Mouse (Mus musculus): ENCODE results near the gene Glis1.
A peak's percentile ranks its signal among the peaks of the same experiment; 100 is the strongest.

Glis1 gene

GRCm38 (mm10) chr4:107434356-107435237 is at the start of gene Glis1:
TSS of gene Glis1 (plus strand) at chr4:107434591.
- DNase-seq (ENCODE audit: low read depth, low spot score) = peak; percentile 52

GRCm38 (mm10) chr4:107387038-107387437 is 47.4 kb upstream of the Glis1 start:
- peak; percentile 54 for DNase-seq (ENCODE audit: low read depth, low spot score)

GRCm38 (mm10) chr4:107387465-107387864 is 46.9 kb upstream of the Glis1 start:
- DNase-seq (ENCODE audit: low read depth, low spot score) = no peak

DNA sequence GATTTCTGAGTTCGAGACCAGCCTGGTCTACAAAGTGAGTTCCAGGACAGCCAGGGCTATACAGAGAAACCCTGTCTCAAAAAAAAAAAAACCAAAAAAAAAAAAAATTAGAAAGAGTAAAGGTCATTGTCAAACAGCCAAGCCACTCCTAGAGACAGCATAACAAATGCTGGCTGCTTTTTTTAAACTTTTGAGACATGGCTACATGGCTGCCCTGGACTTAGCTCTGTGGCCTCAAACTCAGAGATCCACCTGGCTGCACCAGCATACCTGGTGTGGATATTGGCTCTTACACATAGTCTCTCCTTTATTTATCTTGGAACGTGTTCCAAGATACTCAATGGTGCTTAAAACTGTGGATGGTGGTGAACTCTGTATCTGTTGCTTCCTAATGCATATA is 46.1 kb upstream of the Glis1 start:
- DNase-seq (ENCODE audit: low read depth, low spot score) = no peak

- peak; percentile 54 for DNase-seq (ENCODE audit: low read depth, low spot score)
Observed at GRCm38 (mm10) chr4:107389345-107389744, 45.0 kb upstream of the Glis1 start.

DNA sequence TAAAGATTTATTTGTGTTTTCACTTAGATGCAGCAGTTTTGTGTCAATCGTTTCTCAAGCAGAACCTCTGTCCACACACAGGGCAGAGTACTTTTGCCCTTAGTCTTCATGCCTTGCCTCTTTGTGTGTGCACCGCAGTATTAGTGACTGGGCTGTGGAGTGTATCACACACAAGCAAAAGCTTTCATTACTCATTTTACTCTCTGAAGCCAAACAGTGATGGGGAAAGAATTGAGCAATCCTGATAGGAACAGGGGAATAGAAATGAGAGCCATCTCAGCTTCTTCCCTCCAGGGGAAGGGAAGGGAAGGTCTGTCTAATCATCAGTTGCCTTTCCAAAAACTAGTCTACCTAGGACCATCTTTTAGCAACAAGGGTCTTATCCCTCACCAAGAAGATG is 40.6 kb upstream of the Glis1 start:
- no peak for DNase-seq (ENCODE audit: low read depth, low spot score)

- no peak for DNase-seq (ENCODE audit: low read depth, low spot score)
Observed at GRCm38 (mm10) chr4:107420202-107420601, 14.2 kb upstream of the Glis1 start.

- peak; percentile 8 for DNase-seq (ENCODE audit: low read depth, low spot score)
Observed at GRCm38 (mm10) chr4:107421711-107422110, 12.7 kb upstream of the Glis1 start.

- DNase-seq (ENCODE audit: low read depth, low spot score) = peak; percentile 64
Observed at GRCm38 (mm10) chr4:107422176-107422575, 12.2 kb upstream of the Glis1 start.

- no peak for DNase-seq (ENCODE audit: low read depth, low spot score)
Observed at GRCm38 (mm10) chr4:107425616-107426015, 8.8 kb upstream of the Glis1 start.

DNA sequence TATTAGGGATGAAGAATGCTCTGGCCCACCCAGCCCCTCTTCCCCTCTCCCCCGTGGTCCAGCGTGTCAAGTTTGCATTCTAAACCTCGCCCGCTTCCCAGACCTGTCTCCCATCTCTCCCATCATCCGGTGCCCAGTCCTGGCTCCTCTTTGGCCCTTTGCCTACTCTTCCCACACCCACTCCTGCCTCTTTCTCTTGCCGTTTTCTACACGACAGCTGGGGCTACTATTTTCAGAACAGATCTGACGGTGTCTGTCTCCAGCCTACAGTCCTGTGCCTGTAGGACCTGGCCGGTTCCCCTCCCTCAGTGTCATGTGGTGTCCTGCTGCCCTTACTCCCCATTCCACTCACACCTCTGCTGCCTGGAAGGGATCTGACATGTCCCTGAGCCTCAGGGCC is 7.8 kb upstream of the Glis1 start:
- peak; percentile 64 for DNase-seq (ENCODE audit: low read depth, low spot score)

GRCm38 (mm10) chr4:107432717-107433116 is 1.7 kb upstream of the Glis1 start:
- DNase-seq (ENCODE audit: low read depth, low spot score) = peak; percentile 77

DNA sequence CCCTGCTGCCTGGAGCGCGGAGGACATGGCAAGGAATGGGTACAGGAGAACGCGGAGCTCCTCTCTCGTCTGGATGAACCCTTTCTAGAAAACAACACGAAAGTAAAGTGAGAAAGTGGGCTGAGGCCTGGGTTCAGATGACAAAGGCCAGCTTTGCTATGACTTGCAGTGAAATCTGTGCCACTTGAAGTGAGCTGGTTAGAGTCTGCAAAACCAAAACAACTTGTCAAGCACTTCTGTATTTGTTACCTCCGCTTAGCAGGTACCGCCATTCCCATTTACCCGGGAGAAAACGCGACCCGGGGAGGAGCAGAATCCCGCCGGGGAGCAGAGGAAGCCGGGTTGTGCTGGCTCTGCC is 414 bp upstream of the Glis1 start:
- no peak for DNase-seq (ENCODE audit: low read depth, low spot score)

DNA sequence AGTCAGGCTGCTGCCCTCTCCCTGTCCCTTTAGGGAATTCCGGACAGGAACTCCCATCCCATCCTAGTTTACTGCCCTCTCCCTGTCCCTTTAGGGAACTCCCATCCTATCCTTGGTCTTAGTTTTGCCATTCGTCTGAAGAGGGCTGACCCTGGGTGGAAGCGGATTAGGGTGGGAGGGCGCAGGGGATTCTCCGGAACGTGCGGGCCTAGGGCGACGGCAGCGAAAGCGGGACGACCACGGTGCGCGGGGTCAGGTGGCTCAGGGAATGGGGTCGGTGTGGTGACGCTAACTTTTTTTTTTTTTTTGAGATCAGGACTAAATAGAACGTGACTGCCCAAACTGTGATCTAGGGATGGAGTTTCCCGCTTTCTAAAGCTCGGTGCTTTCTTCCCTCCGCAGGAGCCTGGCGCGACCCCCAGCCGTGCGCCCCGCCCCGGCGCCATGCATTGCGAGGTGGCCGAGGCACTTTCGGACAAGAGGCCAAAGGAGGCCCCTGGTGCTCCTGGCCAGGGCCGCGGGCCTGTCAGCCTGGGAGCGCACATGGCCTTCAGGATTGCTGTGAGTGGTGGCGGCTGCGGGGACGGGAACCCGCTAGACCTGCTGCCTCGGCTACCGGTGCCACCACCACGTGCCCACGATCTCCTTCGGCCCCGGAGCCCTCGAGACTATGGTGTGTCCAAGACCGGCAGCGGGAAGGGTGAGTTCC is 1.0 kb downstream of the Glis1 start:
- no peak for DNase-seq (ENCODE audit: low read depth, low spot score)

- no peak for DNase-seq (ENCODE audit: low read depth, low spot score)
Observed at GRCm38 (mm10) chr4:107436476-107436875, 2.1 kb downstream of the Glis1 start.

DNA sequence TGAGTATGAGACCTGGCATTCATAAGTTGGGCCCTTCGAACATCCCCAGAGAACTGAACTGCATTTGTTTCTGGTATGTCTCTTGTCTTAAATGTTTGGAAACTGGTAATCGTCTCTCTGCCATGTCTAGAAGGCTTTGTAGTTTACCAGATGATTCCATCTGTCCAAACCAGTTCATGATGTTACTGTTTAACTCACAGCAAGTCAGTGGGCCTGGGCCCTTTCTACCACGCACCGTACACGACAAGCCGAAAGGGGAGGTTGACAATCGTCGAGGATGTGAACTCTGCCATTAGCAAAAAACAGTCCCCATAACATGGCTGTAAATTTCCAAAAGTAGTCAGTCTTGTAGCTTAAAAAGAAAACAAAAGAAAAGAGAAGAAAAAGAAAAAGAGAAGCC is 4.3 kb downstream of the Glis1 start:
- DNase-seq (ENCODE audit: low read depth, low spot score) = no peak

- DNase-seq (ENCODE audit: low read depth, low spot score) = no peak
Observed at GRCm38 (mm10) chr4:107440306-107440705, 5.9 kb downstream of the Glis1 start.

- no peak for DNase-seq (ENCODE audit: low read depth, low spot score)
Observed at GRCm38 (mm10) chr4:107442288-107442687, 7.9 kb downstream of the Glis1 start.

GRCm38 (mm10) chr4:107442891-107443483 is 8.6 kb downstream of the Glis1 start:
- no peak for DNase-seq (ENCODE audit: low read depth, low spot score)

GRCm38 (mm10) chr4:107443621-107444020 is 9.2 kb downstream of the Glis1 start:
- DNase-seq (ENCODE audit: low read depth, low spot score) = no peak

- DNase-seq (ENCODE audit: low read depth, low spot score) = peak; percentile 25
Observed at GRCm38 (mm10) chr4:107448481-107448880, 14.1 kb downstream of the Glis1 start.

- DNase-seq (ENCODE audit: low read depth, low spot score) = no peak
Observed at GRCm38 (mm10) chr4:107449519-107449918, 15.1 kb downstream of the Glis1 start.

Measured in brain, adult 2 months (tissue).